Mouse (Mus musculus): ENCODE data around the gene Cc2d1a. TPM values are rescaled to one million over a fixed set of nuclear protein-coding genes. Genes with fewer than 3 reads are reported as not detected.

The Cc2d1a gene
- polyA plus RNA-seq, 1 experiment from 2014 or later, result 9.6 TPM

GRCm38 (mm10) chr8:84170096-84170495 is 22.4 kb upstream of the Cc2d1a start:
- peaks cover 12% of the 10 kb centered on the region; the same call in 1 of the 2 replicates for H3K36me3 ChIP-seq
- 0 out of 2 replicates have a peak, but pooled peaks cover 4% of the 10 kb centered on the region for H3K27me3 ChIP-seq (replicated peaks)
- 70% methylated on average over 5 of the region's 5 CpGs for WGBS (ENCODE audit: insufficient replicate concordance)
- ATAC-seq, result no peak
- H3K4me2 ChIP-seq, result no peak overlapping the region
- no peak overlapping the region for H3K4me3 ChIP-seq
- no peak overlapping the region for H3K27ac ChIP-seq
- H3K4me1 ChIP-seq, result 0 out of 2 replicates have a peak, but pooled peaks cover 5% of the 10 kb centered on the region
- no peaks in the 10 kb centered on the region for H3K9me3 ChIP-seq (replicated peaks)
- H3K9ac ChIP-seq, result no peak overlapping the region

- Histone ChIP-seq H3K9me3 (replicated peaks) (no peaks in the 10 kb centered on the region), H3K4me2 (no peak overlapping the region), H3K36me3 (peaks cover 10% of the 10 kb centered on the region; the same call in 1 of the 2 replicates), H3K9ac (no peak overlapping the region), H3K4me1 (0 out of 2 replicates have a peak, but pooled peaks cover 5% of the 10 kb centered on the region), H3K4me3 (no peak overlapping the region), H3K27me3 (replicated peaks) (0 out of 2 replicates have a peak, but pooled peaks cover 4% of the 10 kb centered on the region), H3K27ac (no peak overlapping the region)
- peak; percentile 58; the same call in 1 of the 2 replicates for ATAC-seq
- 65% methylated on average over 2 of the region's 2 CpGs for WGBS (ENCODE audit: insufficient replicate concordance)
These were observed 20.0 kb upstream of the Cc2d1a start for GRCm38 (mm10) chr8:84167696-84168095.

GRCm38 (mm10) chr8:84157620-84158019 is 9.9 kb upstream of the Cc2d1a start:
- 72% methylated on average over 4 of the region's 4 CpGs for WGBS (ENCODE audit: insufficient replicate concordance)
- Histone ChIP-seq H3K4me1 (no peaks in the 10 kb centered on the region), H3K27me3 (replicated peaks) (no peaks in the 10 kb centered on the region; the same call in 1 of the 2 replicates), H3K4me2 (no peak overlapping the region), H3K27ac (no peak overlapping the region), H3K4me3 (no peak overlapping the region), H3K9ac (no peak overlapping the region), H3K36me3 (no peaks in the 10 kb centered on the region), H3K9me3 (replicated peaks) (no peaks in the 10 kb centered on the region)
- no peak for ATAC-seq

- no peaks in the 10 kb centered on the region for H3K9me3 ChIP-seq (replicated peaks)
- peaks cover 6% of the 10 kb centered on the region; the same call in 1 of the 2 replicates for H3K36me3 ChIP-seq
- H3K4me3 ChIP-seq, result no peak overlapping the region
- H3K4me2 ChIP-seq, result no peak overlapping the region
- no peaks in the 10 kb centered on the region for H3K27me3 ChIP-seq (replicated peaks)
- no peak overlapping the region for H3K9ac ChIP-seq
- peaks cover 19% of the 10 kb centered on the region for H3K4me1 ChIP-seq
- no peak overlapping the region for H3K27ac ChIP-seq
- no peak for ATAC-seq
- WGBS (ENCODE audit: insufficient replicate concordance), result 60% methylated on average over 3 of the region's 3 CpGs
These were observed 1.4 kb upstream of the Cc2d1a start for GRCm38 (mm10) chr8:84149181-84149580.

GRCm38 (mm10) chr8:84148531-84148850 is 755 bp upstream of the Cc2d1a start:
- Histone ChIP-seq H3K9me3 (replicated peaks) (no peaks in the 10 kb centered on the region), H3K4me1 (peaks cover 19% of the 10 kb centered on the region), H3K4me2 (peak overlapping the region; percentile 88), H3K36me3 (peaks cover 13% of the 10 kb centered on the region), H3K27ac (no peak overlapping the region), H3K4me3 (no peak overlapping the region), H3K27me3 (replicated peaks) (no peaks in the 10 kb centered on the region), H3K9ac (no peak overlapping the region)
- WGBS (ENCODE audit: insufficient replicate concordance), result 94% methylated on average over 5 of the region's 5 CpGs
- ATAC-seq, result no peak

- Histone ChIP-seq H3K27ac (peak overlapping the region; percentile 52; the same call in 1 of the 2 replicates), H3K9me3 (replicated peaks) (no peaks in the 10 kb centered on the region), H3K4me1 (peaks cover 19% of the 10 kb centered on the region), H3K9ac (peak overlapping the region; percentile 76), H3K27me3 (replicated peaks) (no peaks in the 10 kb centered on the region), H3K36me3 (peaks cover 25% of the 10 kb centered on the region), H3K4me2 (peak overlapping the region; percentile 88), H3K4me3 (peak overlapping the region; percentile 68)
- 5% methylated on average over 14 of the region's 14 CpGs for WGBS (ENCODE audit: insufficient replicate concordance)
- ATAC-seq, result peak; percentile 39
These were observed 391 bp downstream of the Cc2d1a start for GRCm38 (mm10) chr8:84147324-84147766.

GRCm38 (mm10) chr8:84144636-84145245 is 3.0 kb downstream of the Cc2d1a start:
- no peak for ATAC-seq
- H3K4me2 ChIP-seq, result no peak overlapping the region
- peaks cover 47% of the 10 kb centered on the region for H3K36me3 ChIP-seq
- no peak overlapping the region for H3K27ac ChIP-seq
- no peak overlapping the region for H3K9ac ChIP-seq
- H3K9me3 ChIP-seq (replicated peaks), result no peaks in the 10 kb centered on the region
- no peaks in the 10 kb centered on the region for H3K27me3 ChIP-seq (replicated peaks)
- H3K4me1 ChIP-seq, result peaks cover 19% of the 10 kb centered on the region
- 76% methylated on average over 8 of the region's 8 CpGs for WGBS (ENCODE audit: insufficient replicate concordance)
- H3K4me3 ChIP-seq, result no peak overlapping the region

GRCm38 (mm10) chr8:84140838-84141237 is 6.9 kb downstream of the Cc2d1a start:
- no peak for ATAC-seq
- H3K9me3 ChIP-seq (replicated peaks), result no peaks in the 10 kb centered on the region
- H3K4me1 ChIP-seq, result no peaks in the 10 kb centered on the region
- H3K27ac ChIP-seq, result no peak overlapping the region
- 76% methylated on average over 4 of the region's 4 CpGs for WGBS (ENCODE audit: insufficient replicate concordance)
- H3K9ac ChIP-seq, result no peak overlapping the region
- H3K4me2 ChIP-seq, result no peak overlapping the region
- H3K4me3 ChIP-seq, result no peak overlapping the region
- peaks cover 86% of the 10 kb centered on the region for H3K36me3 ChIP-seq
- H3K27me3 ChIP-seq (replicated peaks), result no peaks in the 10 kb centered on the region

GRCm38 (mm10) chr8:84137848-84138247 is 9.9 kb downstream of the Cc2d1a start:
- Histone ChIP-seq H3K9me3 (replicated peaks) (no peaks in the 10 kb centered on the region), H3K9ac (no peak overlapping the region), H3K27me3 (replicated peaks) (no peaks in the 10 kb centered on the region), H3K4me1 (no peaks in the 10 kb centered on the region), H3K27ac (no peak overlapping the region), H3K4me2 (no peak overlapping the region), H3K4me3 (no peak overlapping the region), H3K36me3 (peaks cover 96% of the 10 kb centered on the region)
- WGBS (ENCODE audit: insufficient replicate concordance), result 78% methylated on average over 3 of the region's 3 CpGs
- no peak for ATAC-seq

- Histone ChIP-seq H3K9me3 (replicated peaks) (no peaks in the 10 kb centered on the region), H3K27me3 (replicated peaks) (peaks cover 7% of the 10 kb centered on the region; the same call in 1 of the 2 replicates), H3K4me1 (peaks cover 11% of the 10 kb centered on the region), H3K27ac (no peak overlapping the region), H3K36me3 (peaks cover 52% of the 10 kb centered on the region), H3K4me2 (no peak overlapping the region), H3K9ac (no peak overlapping the region), H3K4me3 (no peak overlapping the region)
- no peak for ATAC-seq
- 83% methylated on average over 8 of the region's 8 CpGs for WGBS (ENCODE audit: insufficient replicate concordance)
These were observed 15.5 kb downstream of the Cc2d1a start for GRCm38 (mm10) chr8:84132225-84132624.

GRCm38 (mm10) chr8:84130806-84131205 is 16.9 kb downstream of the Cc2d1a start:
- no peak overlapping the region for H3K4me2 ChIP-seq
- H3K9me3 ChIP-seq (replicated peaks), result no peaks in the 10 kb centered on the region
- ATAC-seq, result no peak
- peaks cover 38% of the 10 kb centered on the region for H3K36me3 ChIP-seq
- H3K9ac ChIP-seq, result no peak overlapping the region
- H3K27ac ChIP-seq, result no peak overlapping the region
- peaks cover 12% of the 10 kb centered on the region for H3K4me1 ChIP-seq
- 65% methylated on average over 30 of the region's 30 CpGs for WGBS (ENCODE audit: insufficient replicate concordance)
- H3K27me3 ChIP-seq (replicated peaks), result peaks cover 11% of the 10 kb centered on the region; the same call in 1 of the 2 replicates
- H3K4me3 ChIP-seq, result no peak overlapping the region

GRCm38 (mm10) chr8:84128277-84128676 is 19.5 kb downstream of the Cc2d1a start:
- H3K9me3 ChIP-seq (replicated peaks), result no peaks in the 10 kb centered on the region
- peaks cover 12% of the 10 kb centered on the region for H3K36me3 ChIP-seq
- WGBS (ENCODE audit: insufficient replicate concordance), result 52% methylated on average over 8 of the region's 8 CpGs
- H3K9ac ChIP-seq, result no peak overlapping the region
- no peak overlapping the region for H3K4me3 ChIP-seq
- ATAC-seq, result no peak
- peaks cover 12% of the 10 kb centered on the region for H3K4me1 ChIP-seq
- peaks cover 15% of the 10 kb centered on the region; the same call in 1 of the 2 replicates for H3K27me3 ChIP-seq (replicated peaks)
- H3K4me2 ChIP-seq, result no peak overlapping the region
- no peak overlapping the region for H3K27ac ChIP-seq
